Mouse (Mus musculus) brain, embryonic 18.5 days (tissue): ENCODE measurements around the gene Zfp809.

Experiments
- DNase-seq: peaks from one replicate; pipeline ENCODE4 v3.0.0-alpha.2; 2012; ENCODE audit warnings: low read depth, low spot score

The Zfp809 gene

GRCm38 (mm10) chr9:22261594-22261993, 36.1 kb downstream of the Zfp809 start:
- DNase-seq = no peak

GRCm38 (mm10) chr9:22262611-22263010, 37.1 kb downstream of the Zfp809 start:
- no peak for DNase-seq

GRCm38 (mm10) chr9:22268886-22269285, 43.4 kb downstream of the Zfp809 start:
- DNase-seq = no peak

GRCm38 (mm10) chr9:22278733-22279132, 53.2 kb downstream of the Zfp809 start:
- no peak for DNase-seq
